Mouse (Mus musculus) layer of hippocampus, adult 18-20 months (tissue): ENCODE measurements around the gene Igtp. TPM values are rescaled to one million over a fixed set of nuclear protein-coding genes. Genes with fewer than 3 reads are reported as not detected.
A peak's percentile ranks its signal among the peaks of the same experiment; 100 is the strongest.
"Not testable (repeated sequence)": the region's sequence is repeated elsewhere in the genome, so short reads cannot be mapped to it uniquely, and the experiment has no call there.

Experiments
- DNase-seq, 2 experiments: peaks; one replicate each; pipeline ENCODE4 v3.0.0; 2022; ENCODE audit warnings: low spot score in 2 of 2
- total RNA-seq, 2 experiments: library from RNA; stranded (reverse); gene quantifications; 2 replicates each; pipeline ENCODE4 v1.2.3; 2021

The Igtp gene
- total RNA-seq, 2 experiments from 2014 or later, result 2.2 to 2.3 TPM

DNA sequence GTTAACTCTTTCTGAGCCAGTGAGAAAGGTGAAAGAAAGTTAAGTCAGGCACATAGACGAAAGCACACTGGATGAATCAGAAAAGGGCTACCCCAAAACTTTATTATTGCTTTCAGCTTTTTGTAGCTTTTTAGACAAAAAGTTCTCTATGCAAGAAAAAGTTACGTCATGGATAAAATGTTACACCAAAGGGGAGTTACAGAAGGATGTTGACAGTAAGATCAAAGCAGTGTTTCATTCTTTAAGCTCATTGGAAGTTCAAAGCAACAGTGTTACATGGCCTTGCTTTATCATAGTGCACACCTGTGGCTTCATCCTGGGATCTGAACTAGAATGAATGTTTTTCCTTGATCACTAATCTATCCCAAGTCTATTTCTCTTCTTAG lies 12.3 kb downstream of the Igtp start:
- DNase-seq, result no peak

DNA sequence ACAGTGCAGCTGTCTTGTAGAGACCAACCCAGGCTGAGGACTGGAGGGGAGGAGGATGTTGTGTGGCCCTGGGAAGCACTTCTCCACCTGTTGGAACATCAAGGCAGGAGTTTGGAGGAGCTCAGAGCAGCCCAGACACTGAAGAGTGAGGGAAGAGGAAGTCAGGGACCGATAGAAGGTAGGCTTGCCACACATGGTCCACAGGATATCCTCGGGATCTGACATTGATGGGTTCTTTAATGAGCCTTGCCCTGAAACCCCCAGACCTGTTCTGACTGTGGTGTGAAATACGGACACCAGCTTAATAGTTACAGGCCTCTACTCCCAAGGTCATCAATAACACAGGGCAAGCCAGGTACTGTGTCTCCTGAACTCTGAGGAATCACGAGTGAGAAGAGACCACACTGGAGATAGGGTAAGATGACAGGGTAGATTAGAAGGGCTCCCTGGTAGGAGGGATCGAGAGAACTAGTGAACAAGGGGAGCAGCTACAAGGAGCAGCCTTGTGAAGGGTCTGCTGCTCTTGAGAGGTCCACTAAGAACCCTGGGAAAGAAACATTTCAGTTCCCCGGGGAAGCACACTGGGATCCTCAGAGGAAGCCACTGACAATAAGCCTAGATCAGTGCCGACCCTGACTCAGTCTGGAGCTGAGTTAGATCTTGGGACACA lies 14.5 kb downstream of the Igtp start:
- DNase-seq, result no peak

DNA sequence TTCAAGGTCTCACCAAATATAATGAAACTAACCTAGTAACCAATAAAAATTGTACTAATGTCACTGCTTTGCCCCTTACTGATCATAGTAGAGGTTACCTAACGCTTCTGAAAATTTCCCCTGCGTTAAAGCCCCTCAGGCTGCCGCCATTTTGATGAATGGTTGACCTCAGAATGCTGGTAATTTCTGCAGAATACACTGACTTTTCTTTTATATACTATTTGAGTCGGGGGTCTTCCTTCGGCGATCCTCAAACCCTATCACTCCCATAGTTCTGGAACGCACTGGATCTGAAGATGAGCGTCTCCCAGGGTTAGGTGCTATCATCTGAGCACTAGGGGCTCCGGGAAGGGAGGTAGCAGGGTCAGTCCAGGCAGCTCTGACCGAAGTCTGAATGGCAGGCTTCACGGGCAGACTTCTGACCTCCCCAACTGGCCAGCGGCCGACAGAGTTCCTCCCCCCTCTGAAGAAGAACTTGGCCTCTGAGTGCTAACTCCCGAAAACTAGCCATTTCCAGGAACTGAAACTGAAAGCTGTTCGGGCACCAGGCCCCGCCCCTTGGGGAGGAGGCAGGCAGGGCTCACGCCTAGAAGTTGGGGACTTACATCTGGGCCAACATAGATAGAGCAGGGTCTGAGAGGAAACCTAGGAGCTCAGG lies 15.2 kb downstream of the Igtp start:
- peak in 1 of 2 experiments; percentile 47 for DNase-seq

DNA sequence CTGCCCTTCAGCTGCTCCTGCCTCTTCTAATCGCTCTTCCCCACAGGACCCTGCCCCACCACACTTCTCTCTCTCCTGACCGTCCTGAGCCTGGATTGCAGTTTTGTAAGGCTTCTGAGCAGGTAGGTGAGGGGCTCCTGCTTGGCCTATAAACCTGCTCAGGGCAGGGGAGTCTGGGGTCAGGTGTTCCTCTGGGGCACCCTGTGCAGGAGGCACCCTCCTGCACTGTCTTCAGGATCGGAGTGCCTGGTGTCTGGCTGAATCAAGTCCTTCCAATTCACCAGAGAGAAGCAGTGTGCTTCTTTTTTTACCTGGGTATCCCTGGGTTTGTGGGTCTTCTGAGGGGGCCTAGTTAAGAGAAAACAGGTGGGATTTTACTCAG lies 15.7 kb downstream of the Igtp start:
- not testable (repeated sequence) for DNase-seq

DNA sequence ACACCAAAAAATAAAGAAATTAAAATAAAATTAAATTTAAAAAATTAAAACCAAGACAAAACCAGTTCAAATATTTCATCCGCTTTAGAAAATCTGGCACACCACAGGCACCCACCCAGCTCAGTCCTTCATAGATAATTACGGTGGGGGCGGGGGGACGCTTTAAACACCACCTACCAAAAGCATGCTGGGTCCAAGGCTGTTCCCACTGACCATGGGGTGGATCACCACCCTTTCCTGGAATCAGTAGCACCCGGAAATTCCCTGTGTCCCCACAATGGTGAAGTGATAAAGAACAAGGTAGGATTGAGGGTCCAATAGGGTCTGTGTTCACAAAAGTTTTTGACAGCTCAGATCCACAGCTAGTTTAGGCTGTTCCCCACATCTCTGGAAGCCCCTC lies 16.5 kb downstream of the Igtp start:
- DNase-seq, result no peak

DNA sequence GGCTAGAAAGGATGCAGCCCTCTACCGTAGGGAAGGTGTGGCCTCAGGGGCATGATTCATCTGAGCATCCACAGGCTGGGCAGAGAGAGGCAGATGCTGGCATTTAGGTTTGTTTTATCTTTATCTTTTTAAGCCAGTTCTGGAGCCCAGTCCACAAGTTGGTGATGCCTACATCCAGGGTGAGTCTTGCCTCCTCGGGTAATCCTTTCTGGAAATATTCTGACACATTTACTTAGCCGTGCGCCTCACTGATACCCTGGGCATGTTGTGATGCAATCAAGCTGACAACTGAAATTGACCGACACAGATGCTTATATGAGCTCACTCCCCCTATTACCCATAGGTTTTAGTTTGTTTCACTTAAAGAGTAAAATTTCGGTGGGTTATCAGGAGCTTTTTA lies 17.5 kb downstream of the Igtp start:
- DNase-seq, result no peak

DNA sequence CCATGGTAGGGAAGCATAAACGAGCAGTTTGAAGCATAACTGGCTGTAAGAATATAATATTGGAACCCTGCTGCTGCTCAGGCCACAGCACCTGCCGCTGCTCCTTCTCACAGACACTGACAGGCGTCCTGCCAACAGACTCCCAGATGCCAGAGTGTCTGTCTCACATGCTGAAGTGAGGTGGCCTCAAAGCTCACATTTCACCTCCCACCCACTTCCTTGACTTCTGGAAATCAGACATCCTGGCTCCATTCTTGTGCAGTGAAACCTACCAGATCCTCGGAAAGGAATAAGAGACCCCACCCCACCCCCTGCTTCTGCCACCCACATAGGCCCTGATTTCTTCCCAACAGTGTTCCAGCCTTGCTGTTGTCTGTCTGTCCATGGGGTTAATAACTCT lies 24.4 kb downstream of the Igtp start:
- DNase-seq, result no peak

DNA sequence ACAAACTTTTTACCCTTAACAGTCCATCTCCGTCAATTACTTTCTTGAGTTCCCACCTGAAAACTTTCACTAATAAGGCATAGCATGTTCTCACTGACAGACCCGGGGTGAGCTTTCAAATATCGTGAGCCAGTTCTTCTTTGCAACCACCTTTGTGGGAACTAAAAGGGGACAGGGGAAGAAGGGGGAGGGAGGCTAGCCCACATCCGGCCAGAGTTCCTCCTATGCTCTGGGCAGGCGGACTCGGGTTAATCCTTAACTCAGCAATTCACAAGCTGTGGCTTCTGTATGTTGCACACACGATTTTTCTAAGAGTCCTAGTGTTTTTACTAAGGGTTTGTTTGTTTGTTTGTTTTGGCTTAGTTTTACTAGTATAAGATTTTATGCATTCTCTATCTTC lies 25.0 kb downstream of the Igtp start:
- DNase-seq, result peak in 1 of 2 experiments; percentile 21

DNA sequence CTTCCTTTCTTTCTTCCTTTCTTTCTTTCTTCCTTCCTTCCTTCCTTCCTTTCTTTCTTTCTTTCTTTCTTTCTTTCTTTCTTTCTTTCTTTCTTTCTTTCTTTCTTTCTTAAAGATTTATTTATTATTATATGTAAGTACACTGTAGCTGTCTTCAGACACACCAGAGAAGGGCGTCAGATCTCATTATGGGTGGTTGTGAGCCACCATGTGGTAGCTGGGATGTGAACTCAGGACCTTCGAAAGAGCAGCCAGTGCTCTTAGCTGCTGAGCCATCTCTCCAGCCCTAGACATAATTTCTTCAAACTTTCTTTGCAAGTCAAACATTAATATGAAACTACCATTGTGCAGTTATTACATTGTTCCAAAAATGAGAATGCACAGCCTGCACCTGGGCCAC lies 25.5 kb downstream of the Igtp start:
- DNase-seq, result not testable (repeated sequence)

DNA sequence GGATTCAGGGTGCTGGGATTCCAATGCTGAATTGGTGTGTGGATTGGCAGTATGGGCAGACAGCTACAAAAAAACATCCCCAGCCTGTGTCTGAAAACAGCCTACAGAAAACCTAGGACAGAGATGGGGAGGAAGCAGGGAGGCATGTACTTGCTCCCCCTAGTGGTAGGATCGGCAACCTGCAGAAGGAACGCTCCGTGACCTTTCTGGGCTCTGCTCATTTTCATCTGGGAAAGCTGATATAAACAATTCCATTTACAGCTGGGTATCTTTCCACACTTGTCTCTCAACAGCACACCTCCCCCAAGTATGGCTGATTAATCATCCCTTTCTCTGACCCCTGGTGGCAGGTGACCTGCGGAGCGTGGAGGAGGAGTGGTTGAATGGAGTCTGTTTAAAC lies 26.3 kb downstream of the Igtp start:
- peak; percentile 23 to 80 for DNase-seq

DNA sequence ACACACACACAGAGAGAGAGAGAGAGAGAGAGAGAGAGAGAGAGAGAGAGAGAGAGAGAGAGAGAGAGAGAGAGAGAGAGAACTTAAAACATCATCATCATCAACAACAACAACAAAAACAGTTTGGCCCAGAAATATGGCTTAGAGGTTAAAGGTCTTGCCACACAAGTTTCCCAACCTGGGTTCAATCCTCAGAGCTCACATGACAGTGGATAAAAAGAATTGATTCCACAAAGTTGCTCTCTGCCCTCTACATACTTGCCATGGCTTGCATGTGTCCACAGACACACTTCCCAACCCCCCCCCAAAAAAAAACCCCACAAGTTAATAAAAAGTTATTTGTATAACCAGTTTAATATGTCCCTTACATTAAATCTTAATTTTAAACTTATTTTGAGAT lies 27.1 kb downstream of the Igtp start:
- no peak for DNase-seq

DNA sequence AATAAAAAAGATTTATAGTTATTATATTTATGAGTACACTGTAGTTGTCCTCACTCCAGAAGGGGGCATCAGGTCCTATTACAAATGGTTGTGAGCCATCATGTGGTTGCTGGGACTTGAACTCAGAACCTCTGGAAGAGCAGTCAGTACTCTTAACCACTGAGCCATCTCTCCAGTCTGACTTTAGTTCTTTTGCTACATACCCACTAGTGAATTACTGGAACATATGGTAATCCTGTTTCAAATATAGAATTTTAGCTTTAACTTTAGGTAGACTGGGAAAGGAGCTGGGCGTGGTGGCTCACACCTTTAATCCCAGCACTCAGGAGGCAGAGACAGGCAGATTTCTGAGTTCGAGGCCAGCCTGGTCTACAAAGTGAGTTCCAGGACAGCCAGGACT lies 28.7 kb downstream of the Igtp start:
- not testable (repeated sequence) for DNase-seq

DNA sequence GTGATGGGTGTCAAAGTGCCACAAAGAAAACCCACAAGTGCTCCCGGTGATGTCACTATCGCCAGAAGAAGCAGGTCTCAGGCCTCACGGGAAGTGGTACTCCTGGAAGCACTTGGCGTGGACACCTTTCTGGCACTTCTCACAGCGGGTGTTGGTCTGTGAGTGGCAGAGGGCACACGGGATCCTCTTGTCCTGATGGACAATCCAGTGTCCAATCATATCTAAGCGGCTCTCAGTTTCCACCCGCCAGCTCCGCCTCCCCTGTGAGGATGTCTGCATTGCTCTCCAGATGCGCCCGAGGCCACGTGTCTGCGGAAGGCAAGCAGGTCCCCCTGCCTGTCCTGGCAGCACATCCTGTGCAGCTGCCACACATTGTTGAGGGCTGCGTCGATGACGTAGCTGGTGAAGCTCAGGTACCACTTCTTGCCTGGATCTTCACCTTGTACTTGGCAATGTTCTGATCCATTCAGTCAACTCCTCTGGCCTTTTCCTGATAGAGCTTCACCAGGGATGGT lies 31.1 kb downstream of the Igtp start:
- no peak for DNase-seq

DNA sequence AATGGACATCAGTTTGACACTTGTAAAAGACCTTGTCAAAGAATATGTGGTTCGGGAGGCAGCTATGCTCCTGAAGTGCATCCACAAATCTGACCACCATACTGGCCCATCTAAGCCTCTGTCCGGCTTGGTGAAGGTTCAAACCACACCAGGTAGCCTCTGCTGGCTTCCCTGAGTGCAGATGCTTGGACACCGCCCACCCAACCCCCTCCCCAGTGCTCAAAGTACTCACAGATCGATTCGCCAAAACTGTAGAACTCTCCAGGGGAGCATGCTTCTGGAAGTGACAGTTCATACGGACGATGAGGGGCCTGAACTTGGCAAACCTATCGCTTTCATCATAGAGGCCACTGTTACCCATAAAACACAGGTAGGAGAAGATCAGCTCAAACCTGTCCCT lies 31.8 kb downstream of the Igtp start:
- DNase-seq, result no peak

DNA sequence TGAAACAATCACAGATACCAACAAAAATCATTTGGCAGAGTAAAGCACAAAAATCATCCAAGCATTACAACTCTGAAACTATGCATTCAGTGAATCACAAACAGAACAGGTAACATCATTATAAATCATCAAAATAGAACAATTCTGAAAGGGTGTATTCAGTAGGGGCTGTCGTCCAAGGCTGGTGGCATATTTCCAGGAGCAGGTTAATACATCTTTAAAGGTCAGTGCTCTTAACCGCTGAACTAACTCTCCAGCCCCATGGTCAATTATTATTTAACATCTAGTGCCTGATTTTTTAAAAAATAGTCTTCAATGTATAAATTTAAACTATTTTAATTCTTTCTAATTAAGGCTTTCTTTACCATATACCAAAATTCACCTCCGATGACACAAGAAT lies 35.2 kb downstream of the Igtp start:
- not testable (repeated sequence) for DNase-seq

DNA sequence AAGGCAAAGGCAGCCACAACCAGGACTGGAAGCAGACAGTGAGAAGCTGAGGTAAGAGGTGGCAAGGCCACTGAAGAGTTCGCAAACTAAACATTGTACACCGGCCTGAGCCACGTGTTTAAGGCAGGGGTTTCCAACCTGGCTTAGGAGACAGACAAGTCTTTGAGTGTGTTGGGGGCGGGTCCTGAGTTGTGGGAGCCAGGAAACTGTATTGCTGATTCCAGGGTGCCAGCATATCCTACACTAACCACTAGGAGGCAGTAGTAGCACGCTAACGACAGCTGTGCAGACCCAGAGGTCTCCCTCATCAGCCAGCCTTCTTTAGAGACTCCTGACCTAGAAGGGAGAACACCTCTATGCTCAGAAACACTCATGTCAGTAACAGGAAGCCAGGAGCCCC lies 35.8 kb downstream of the Igtp start:
- peak in 1 of 2 experiments; percentile 4 for DNase-seq

DNA sequence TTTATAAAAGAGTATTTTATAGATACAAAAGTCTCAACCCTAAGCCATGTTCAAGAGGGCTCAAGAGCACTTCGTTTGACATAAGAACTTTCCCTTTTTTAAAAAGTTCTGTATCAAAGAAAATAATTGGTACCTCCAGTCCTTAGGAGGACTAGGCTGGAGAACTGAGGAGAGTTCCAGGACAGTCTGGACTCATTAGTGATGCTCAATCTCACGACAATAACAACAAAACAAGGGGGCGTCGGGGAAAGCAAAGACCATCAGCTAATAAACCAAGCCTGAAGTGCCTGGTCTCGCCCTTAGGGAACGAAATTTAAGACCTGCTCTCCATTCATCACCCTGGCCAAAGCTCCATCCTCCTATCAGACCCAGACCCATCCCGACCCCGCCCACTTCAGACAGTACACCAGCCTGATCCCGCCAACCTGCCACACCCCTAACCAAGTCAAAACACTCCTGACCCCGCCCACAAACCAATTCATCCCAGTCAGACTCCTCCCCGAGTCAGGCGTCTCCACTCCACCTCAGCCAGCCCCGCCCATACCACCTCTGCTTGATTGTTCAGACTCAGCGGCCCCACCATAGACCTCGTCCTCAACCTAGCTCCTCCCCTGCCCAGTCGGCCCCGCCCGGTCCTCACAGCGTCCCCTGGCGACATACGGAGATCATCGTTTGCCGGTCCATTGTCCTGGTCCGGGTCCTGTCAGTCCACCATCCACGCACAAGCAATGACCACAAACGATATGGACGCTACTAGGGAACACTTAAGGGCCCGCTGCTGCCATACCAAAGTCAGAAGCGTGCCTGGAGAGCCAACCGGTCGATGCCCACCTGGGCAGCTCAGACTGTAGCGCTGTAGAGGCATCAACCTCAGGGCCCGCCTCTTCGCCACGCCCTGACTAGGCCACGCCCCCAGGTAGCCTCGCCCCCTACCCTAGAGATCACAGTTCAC lies 39.8 kb downstream of the Igtp start:
- DNase-seq, result no peak

DNA sequence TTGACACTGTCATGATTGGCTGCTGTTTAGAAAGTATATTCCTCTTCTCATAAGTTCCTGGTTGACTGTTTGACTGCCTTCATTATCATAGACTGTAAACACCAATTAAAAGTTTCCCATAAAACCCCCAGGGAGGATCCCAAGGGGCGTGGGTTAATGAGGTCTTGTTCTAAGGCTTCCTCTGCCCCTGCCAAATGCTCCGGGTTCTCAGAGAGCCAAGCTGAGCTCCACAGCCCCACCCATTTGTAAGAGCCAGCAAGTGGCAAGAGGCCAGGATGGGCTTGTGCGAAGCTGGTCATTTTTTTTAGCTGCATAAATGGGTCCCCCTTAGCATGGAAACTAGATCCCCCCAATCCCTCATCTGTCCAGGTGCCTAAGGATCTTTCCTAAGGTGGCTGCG lies 47.9 kb downstream of the Igtp start:
- DNase-seq, result no peak

DNA sequence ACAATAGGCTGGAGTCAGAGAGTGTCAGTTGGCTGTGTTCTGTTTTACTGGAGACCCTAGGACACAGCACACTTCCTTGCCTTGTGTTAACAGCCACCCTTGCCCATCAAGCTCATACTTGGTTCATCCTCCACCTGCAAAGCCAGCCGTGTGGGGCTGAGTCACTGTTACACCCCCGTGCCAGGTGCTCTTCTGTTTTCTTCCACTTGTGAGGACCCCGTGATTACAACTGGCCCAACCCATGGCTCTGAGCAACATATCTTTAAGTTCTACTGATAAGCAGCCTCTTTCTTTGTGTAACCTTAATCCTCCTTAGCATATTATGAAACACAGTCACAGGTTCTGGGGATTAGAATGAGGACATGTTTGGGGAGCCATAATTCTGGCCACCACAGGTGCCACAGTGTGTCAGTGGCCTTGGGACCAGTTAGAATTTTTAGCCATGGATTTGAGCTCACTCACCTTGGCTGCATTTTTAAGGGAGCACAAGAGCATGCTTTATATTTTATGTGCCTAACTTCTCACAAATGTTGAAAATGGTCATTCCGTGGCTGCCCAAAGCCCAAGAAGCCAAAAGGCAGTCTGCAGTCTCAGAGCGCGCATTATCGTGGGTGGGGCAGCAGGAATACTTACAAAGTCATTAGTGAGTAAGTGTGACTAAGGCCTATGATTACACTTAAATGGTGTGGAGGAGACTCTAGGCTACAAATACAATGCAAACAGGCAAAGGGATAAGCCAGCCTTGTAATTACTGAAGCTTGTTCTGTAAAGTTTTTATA lies 50.0 kb downstream of the Igtp start:
- no peak for DNase-seq

DNA sequence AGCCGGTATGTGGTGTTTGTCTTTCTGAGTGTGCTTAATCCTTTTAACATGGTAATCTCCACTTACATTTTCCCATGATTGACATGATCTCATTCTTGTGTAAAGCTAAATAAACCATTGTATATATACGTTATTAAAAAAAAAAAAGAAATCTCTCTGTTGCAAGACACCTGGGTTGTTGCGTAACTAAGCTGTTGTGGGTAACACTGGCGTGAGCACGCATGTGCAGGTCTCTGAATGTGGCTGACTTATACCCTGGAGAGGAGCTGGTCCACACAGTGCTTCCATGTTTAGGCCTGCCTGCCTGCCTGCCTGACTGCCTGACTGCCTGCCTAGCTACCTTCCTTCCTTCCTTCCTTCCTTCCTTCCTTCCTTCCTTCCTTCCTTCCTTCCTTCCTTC lies 51.2 kb downstream of the Igtp start:
- no peak for DNase-seq

DNA sequence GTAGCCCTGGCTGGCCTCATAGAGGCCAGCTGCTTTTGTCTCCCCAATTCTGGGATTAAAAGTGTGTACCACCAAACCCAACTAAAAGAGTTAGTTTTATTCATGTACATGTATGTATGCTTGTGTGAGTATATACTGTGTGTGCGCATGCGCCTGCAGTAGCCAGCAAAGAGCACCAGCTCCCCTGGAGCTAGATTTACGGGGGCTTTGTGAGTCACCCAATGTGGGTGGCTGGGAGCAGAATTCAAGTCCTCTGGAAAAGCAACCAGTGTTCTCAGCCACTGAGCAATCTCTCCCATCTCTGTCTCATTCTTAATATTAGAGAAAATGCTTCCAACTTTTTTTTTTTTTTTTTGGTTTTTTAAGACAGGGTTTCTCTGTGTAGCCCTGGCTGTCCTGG lies 55.1 kb downstream of the Igtp start:
- peak in 1 of 2 experiments; percentile 5 for DNase-seq
